Mouse (Mus musculus) left cerebral cortex, adult 8-10 months (tissue): ENCODE measurements around the gene Jtb. TPM values are rescaled to one million over a fixed set of nuclear protein-coding genes. Genes with fewer than 3 reads are reported as not detected.

Source experiments
- DNase-seq, 2 experiments: peaks; one replicate each; pipeline ENCODE4 v3.0.0; 2022; ENCODE audit warnings: low spot score in 2 of 2
- total RNA-seq, 4 experiments: library from RNA; stranded (reverse); gene quantifications; 2 replicates each; pipeline ENCODE4 v1.2.4; 2022

The Jtb gene
- total RNA-seq, 4 experiments from 2014 or later: 29.4 to 40.3 (median 33.6) TPM

- DNase-seq: no peak
Measured at GRCm38 (mm10) chr3:90258521-90258920, 27.1 kb downstream of the Jtb start.

- no peak for DNase-seq
Measured at GRCm38 (mm10) chr3:90263121-90263771, 31.8 kb downstream of the Jtb start.

- no peak for DNase-seq
Measured at GRCm38 (mm10) chr3:90264687-90265033, 33.3 kb downstream of the Jtb start.

- peak; percentile 81 to 84 for DNase-seq
Measured at GRCm38 (mm10) chr3:90265034-90265931, 33.9 kb downstream of the Jtb start, which contains the start of gene Dennd4b. Gene Dennd4b (plus strand): TSS chr3:90265185.

- DNase-seq: no peak
Measured at GRCm38 (mm10) chr3:90265932-90266741, 34.7 kb downstream of the Jtb start.

- no peak for DNase-seq
Measured at GRCm38 (mm10) chr3:90266901-90267775, 35.7 kb downstream of the Jtb start.

- no peak for DNase-seq
Measured at GRCm38 (mm10) chr3:90268190-90268589, 36.8 kb downstream of the Jtb start.

- DNase-seq: no peak
Measured at GRCm38 (mm10) chr3:90268971-90269370, 37.6 kb downstream of the Jtb start.

- DNase-seq: no peak
Measured at GRCm38 (mm10) chr3:90270784-90271183, 39.4 kb downstream of the Jtb start.

- DNase-seq: no peak
Measured at GRCm38 (mm10) chr3:90272170-90272569, 40.8 kb downstream of the Jtb start.

GRCm38 (mm10) chr3:90273855-90274254, 42.5 kb downstream of the Jtb start:
- DNase-seq: no peak

GRCm38 (mm10) chr3:90275286-90275685, 43.9 kb downstream of the Jtb start:
- no peak for DNase-seq

GRCm38 (mm10) chr3:90276858-90277257, 45.5 kb downstream of the Jtb start:
- DNase-seq: no peak

- no peak for DNase-seq
Measured at GRCm38 (mm10) chr3:90277793-90278192, 46.4 kb downstream of the Jtb start.

- no peak for DNase-seq
Measured at GRCm38 (mm10) chr3:90278211-90278610, 46.8 kb downstream of the Jtb start.

GRCm38 (mm10) chr3:90279216-90279615, 47.8 kb downstream of the Jtb start:
- DNase-seq: no peak

- no peak for DNase-seq
Measured at GRCm38 (mm10) chr3:90279743-90280142, 48.3 kb downstream of the Jtb start.

GRCm38 (mm10) chr3:90280708-90281107, 49.3 kb downstream of the Jtb start:
- DNase-seq: no peak

GRCm38 (mm10) chr3:90284150-90284549, 52.8 kb downstream of the Jtb start:
- no peak for DNase-seq
